Mouse (Mus musculus) ES-E14 (cell line): ENCODE measurements around the gene Vdac1.
"Not testable (repeated sequence)": the region's sequence is repeated elsewhere in the genome, so short reads cannot be mapped to it uniquely, and the experiment has no call there.

Experiments used
- CHD2 ChIP-seq: IDR thresholded peaks from 2 replicates; pipeline ENCODE4 v1.6.1; 2014; ENCODE audit warnings: mild to moderate bottlenecking, low read depth, low read length, inconsistent platforms
- HCFC1 ChIP-seq: IDR thresholded peaks from 2 replicates; pipeline ENCODE4 v1.6.1; 2012; ENCODE audit warnings: low read length, inconsistent platforms, borderline replicate concordance; ENCODE audit not compliant: insufficient read depth
- MAFK ChIP-seq: IDR thresholded peaks from 2 replicates; pipeline ENCODE4 v1.6.1; 2014; ENCODE audit warnings: mild to moderate bottlenecking, low read depth, low read length, inconsistent platforms; ENCODE audit not compliant: insufficient read depth
- ZNF384 ChIP-seq: IDR thresholded peaks from 2 replicates; pipeline ENCODE4 v1.6.1; 2012; ENCODE audit warnings: low read depth, low read length, inconsistent platforms

- not testable (repeated sequence) for TF ChIP-seq HCFC1, ZNF384, CHD2, MAFK
Observed at GRCm38 (mm10) chr11:52357091-52357490, 3.6 kb upstream of the Vdac1 start.
